Mouse (Mus musculus): ENCODE measurements around the gene Fgr. TPM values are rescaled to one million over a fixed set of nuclear protein-coding genes. Genes with fewer than 3 reads are reported as not detected.

The Fgr gene
- polyA plus RNA-seq, 1 experiment, result 0.38 TPM

DNA sequence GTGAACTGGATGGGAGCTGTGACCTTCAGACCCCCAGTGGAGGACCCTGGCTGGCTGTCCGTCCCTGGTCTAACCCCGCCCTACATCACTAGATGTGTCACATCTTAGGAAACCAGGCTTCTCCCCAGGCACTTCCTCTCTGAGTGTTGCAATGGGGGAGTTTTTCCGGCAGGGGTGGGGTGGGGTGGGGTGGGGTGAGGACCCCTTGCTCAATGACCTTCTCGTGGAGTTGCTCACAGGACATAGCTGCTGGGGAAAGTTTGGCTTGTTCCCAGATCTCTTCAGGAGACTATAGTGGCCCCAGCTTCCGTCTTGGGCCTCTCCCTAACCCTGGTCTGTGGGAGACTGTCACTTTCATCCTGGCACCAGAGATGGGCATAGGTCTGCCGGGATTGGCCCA, 9.1 kb downstream of the Fgr start:
- no peak overlapping the region for H3K27ac ChIP-seq (ENCODE audit: insufficient read depth, low read length)
- H3K4me3 ChIP-seq (replicated peaks; ENCODE audit: insufficient read depth, low read depth, low read length), result no peak overlapping the region
- DNase-seq, result no peak
- H3K4me1 ChIP-seq (ENCODE audit: control insufficient read depth, insufficient read depth, low read length), result peaks cover 9% of the 10 kb centered on the region
- TF ChIP-seq POLR2A (IDR thresholded peaks at IDR 0.05; ENCODE audit: borderline replicate concordance, insufficient read depth, low read length) (no peak), CTCF (IDR thresholded peaks at IDR 0.05; ENCODE audit: borderline replicate concordance, insufficient read depth, low read depth, low read length) (no peak)
- H3K27me3 ChIP-seq (ENCODE audit: control insufficient read depth, insufficient read depth, low read length), result no peaks in the 10 kb centered on the region
- WGBS, result 64% methylated on average over 6 of the region's 6 CpGs

DNA sequence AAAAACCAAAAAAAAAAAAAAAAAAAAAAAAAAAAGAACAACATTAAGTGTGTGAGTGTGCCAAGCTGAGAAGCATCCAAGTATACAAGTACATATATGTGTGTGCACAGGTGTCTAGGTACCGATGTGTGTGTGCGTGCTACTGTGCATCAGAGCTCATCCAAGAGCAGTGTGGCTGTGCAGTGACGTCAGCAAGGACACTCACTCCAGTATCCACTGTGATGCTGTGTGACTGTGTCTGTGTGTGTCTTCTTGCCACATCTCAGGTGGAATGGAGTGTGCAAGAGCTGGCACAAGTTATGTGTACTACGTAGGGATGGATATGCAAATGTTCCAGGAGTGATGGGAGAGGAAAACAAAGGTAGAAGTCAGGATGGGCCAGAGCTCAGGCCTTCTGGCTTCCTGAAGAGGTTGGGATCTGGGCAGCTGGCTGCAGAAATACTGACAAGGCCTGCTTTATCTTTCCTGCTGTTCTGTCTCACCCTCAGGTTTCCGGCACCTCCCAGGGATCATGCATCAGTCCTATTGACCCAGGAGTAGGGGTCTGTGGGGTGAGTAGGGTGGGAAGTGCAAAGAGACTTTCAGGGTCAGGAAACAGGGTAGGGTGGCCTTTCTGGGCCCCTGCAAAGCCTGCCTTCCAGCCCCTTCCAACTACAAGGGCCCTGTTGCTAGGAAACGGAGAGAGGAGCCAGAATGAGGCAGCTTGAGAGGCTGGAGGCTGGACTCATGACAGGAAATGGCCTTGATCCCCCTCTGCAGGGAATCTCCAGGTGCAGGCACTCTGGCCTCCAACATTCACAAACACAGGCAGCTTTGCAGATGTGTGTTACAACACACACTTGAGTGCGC, 10.0 kb downstream of the Fgr start:
- TF ChIP-seq CTCF (IDR thresholded peaks at IDR 0.05; ENCODE audit: borderline replicate concordance, insufficient read depth, low read depth, low read length) (no peak), POLR2A (IDR thresholded peaks at IDR 0.05; ENCODE audit: borderline replicate concordance, insufficient read depth, low read length) (no peak)
- 63% methylated on average over 7 of the region's 7 CpGs for WGBS
- H3K4me3 ChIP-seq (replicated peaks; ENCODE audit: insufficient read depth, low read depth, low read length), result no peak overlapping the region
- no peaks in the 10 kb centered on the region for H3K27me3 ChIP-seq (ENCODE audit: control insufficient read depth, insufficient read depth, low read length)
- no peak for DNase-seq
- H3K4me1 ChIP-seq (ENCODE audit: control insufficient read depth, insufficient read depth, low read length), result peaks cover 9% of the 10 kb centered on the region
- no peak overlapping the region for H3K27ac ChIP-seq (ENCODE audit: insufficient read depth, low read length)

DNA sequence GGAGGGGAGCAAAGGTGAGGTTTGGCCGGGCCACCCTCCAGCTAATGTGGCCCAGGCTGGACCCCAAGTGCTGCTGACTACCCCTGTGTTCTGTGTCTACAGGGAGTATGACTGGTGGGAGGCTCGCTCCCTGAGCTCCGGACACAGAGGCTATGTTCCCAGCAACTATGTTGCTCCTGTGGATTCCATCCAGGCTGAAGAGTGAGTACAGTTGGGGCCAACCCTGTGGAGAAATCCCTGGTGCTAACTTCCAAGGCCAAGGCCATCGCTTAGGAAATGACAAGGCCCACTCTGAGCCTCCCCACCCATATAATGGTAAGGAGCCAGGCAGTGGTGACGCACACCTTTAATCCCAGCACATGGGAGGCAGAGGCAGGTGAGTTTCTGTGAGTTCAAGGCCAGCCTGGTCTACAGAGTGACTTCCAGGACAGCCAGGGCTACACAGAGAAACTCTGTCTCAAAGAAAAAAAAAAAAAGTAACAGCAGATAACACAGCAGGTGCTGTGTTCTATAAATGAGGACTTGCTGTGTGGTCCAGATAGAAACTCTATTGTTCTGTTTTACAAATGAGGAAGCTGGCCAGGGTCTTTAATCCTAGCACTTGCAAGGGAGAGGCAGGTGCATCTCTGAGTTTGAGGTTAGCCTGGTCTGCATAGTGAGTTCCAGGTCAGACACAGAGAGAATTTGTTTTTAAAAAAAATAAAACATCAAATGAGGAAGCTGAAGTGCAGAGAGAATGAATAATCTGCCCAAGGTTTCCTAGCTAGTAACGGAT, 14.9 kb downstream of the Fgr start:
- no peak overlapping the region for H3K27ac ChIP-seq (ENCODE audit: insufficient read depth, low read length)
- H3K4me1 ChIP-seq (ENCODE audit: control insufficient read depth, insufficient read depth, low read length), result peaks cover 6% of the 10 kb centered on the region
- no peak for TF ChIP-seq POLR2A (IDR thresholded peaks at IDR 0.05; ENCODE audit: borderline replicate concordance, insufficient read depth, low read length)
- no peak for TF ChIP-seq CTCF (IDR thresholded peaks at IDR 0.05; ENCODE audit: borderline replicate concordance, insufficient read depth, low read depth, low read length)
- 91% methylated on average over 6 of the region's 6 CpGs for WGBS
- no peak for DNase-seq
- H3K4me3 ChIP-seq (replicated peaks; ENCODE audit: insufficient read depth, low read depth, low read length), result no peak overlapping the region
- no peaks in the 10 kb centered on the region for H3K27me3 ChIP-seq (ENCODE audit: control insufficient read depth, insufficient read depth, low read length)

- Histone ChIP-seq H3K4me3 (replicated peaks; ENCODE audit: insufficient read depth, low read depth, low read length) (no peak overlapping the region), H3K4me1 (ENCODE audit: control insufficient read depth, insufficient read depth, low read length) (no peaks in the 10 kb centered on the region), H3K27me3 (ENCODE audit: control insufficient read depth, insufficient read depth, low read length) (no peaks in the 10 kb centered on the region), H3K27ac (ENCODE audit: insufficient read depth, low read length) (no peak overlapping the region)
- DNase-seq, result no peak
- TF ChIP-seq POLR2A (IDR thresholded peaks at IDR 0.05; ENCODE audit: borderline replicate concordance, insufficient read depth, low read length), result no peak
- TF ChIP-seq CTCF (IDR thresholded peaks at IDR 0.05; ENCODE audit: borderline replicate concordance, insufficient read depth, low read depth, low read length), result no peak
- WGBS, result 83% methylated on average over 4 of the region's 4 CpGs
These were observed 19.7 kb downstream of the Fgr start for GRCm38 (mm10) chr4:132993553-132993952.

DNA sequence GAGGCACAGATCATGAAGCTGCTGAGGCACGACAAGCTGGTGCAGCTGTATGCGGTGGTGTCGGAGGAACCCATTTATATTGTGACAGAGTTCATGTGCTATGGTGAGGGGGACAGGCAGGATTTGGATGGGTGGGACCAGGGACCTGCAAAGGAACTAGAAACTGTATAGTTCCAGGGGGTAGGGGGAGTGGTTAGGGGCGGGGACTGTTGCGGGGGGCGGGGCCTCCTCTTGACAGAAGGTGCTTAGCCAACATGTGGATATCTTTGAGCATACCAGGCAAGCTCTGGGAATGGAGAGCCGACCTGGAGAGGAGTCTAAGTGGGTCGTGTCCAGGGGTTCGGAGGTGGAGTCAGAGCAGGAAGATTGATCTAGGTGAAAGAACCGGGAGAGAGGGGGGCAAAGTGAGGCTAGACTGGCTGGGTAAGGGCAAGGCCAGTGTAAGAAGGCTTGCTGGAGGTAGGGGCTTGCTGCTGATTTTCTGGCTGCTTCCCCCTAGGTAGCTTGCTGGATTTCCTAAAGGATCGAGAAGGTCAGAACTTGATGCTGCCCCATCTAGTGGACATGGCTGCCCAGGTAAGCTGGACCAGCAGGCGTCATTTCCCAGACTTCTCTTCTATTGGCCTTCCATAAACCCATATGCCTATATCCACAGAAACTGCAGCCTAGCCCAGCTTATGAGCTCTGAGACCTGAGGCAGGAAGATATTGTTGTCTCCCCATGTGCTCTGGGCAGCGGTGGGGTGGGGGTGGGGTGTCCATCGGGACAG, 23.8 kb downstream of the Fgr start:
- DNase-seq, result no peak
- Histone ChIP-seq H3K27me3 (ENCODE audit: control insufficient read depth, insufficient read depth, low read length) (no peaks in the 10 kb centered on the region), H3K27ac (ENCODE audit: insufficient read depth, low read length) (no peak overlapping the region), H3K4me3 (replicated peaks; ENCODE audit: insufficient read depth, low read depth, low read length) (no peak overlapping the region), H3K4me1 (ENCODE audit: control insufficient read depth, insufficient read depth, low read length) (peaks cover 2% of the 10 kb centered on the region)
- TF ChIP-seq CTCF (IDR thresholded peaks at IDR 0.05; ENCODE audit: borderline replicate concordance, insufficient read depth, low read depth, low read length) (no peak; the same call in 1 of the 2 replicates), POLR2A (IDR thresholded peaks at IDR 0.05; ENCODE audit: borderline replicate concordance, insufficient read depth, low read length) (no peak)
- 58% methylated on average over 14 of the region's 14 CpGs for WGBS

GRCm38 (mm10) chr4:133002896-133003295, 29.0 kb downstream of the Fgr start:
- DNase-seq, result peak in 1 of 2 experiments; percentile 61
- no peak for TF ChIP-seq CTCF (IDR thresholded peaks at IDR 0.05; ENCODE audit: borderline replicate concordance, insufficient read depth, low read depth, low read length)
- no peak for TF ChIP-seq POLR2A (IDR thresholded peaks at IDR 0.05; ENCODE audit: borderline replicate concordance, insufficient read depth, low read length)
- Histone ChIP-seq H3K4me3 (replicated peaks; ENCODE audit: insufficient read depth, low read depth, low read length) (no peak overlapping the region), H3K27me3 (ENCODE audit: control insufficient read depth, insufficient read depth, low read length) (no peaks in the 10 kb centered on the region), H3K4me1 (ENCODE audit: control insufficient read depth, insufficient read depth, low read length) (peaks cover 14% of the 10 kb centered on the region), H3K27ac (ENCODE audit: insufficient read depth, low read length) (no peak overlapping the region; the same call in 1 of the 2 replicates)
- 13% methylated on average over 10 of the region's 10 CpGs for WGBS

GRCm38 (mm10) chr4:133003316-133004018, 29.6 kb downstream of the Fgr start:
- Histone ChIP-seq H3K27ac (ENCODE audit: insufficient read depth, low read length) (no peak overlapping the region; the same call in 1 of the 2 replicates), H3K27me3 (ENCODE audit: control insufficient read depth, insufficient read depth, low read length) (no peaks in the 10 kb centered on the region), H3K4me1 (ENCODE audit: control insufficient read depth, insufficient read depth, low read length) (peaks cover 14% of the 10 kb centered on the region), H3K4me3 (replicated peaks; ENCODE audit: insufficient read depth, low read depth, low read length) (no peak overlapping the region)
- 39% methylated on average over 21 of the region's 21 CpGs for WGBS
- DNase-seq, result peak in 1 of 2 experiments; percentile 54
- no peak for TF ChIP-seq POLR2A (IDR thresholded peaks at IDR 0.05; ENCODE audit: borderline replicate concordance, insufficient read depth, low read length)
- TF ChIP-seq CTCF (IDR thresholded peaks at IDR 0.05; ENCODE audit: borderline replicate concordance, insufficient read depth, low read depth, low read length), result no peak
